Mouse (Mus musculus) CH12.LX (cell line): ENCODE results near the gene Nsd1. TPM values are rescaled to one million over a fixed set of nuclear protein-coding genes. Genes with fewer than 3 reads are reported as not detected.

Experiments
- DNase-seq: peaks from one replicate; pipeline ENCODE4 v3.0.0-alpha.2; 2013; ENCODE audit errors: extremely low read depth
- H3K27ac ChIP-seq: 2 replicates; pipeline ENCODE4 v1.5.1; 2012; ENCODE audit warnings: low read depth, mild to moderate bottlenecking, control low read depth, moderate library complexity; ENCODE audit not compliant: insufficient read depth
- H3K27me3 ChIP-seq: replicated peaks from 2 replicates; pipeline ENCODE3; 2012; ENCODE audit warnings: inconsistent platforms
- H3K36me3 ChIP-seq, 2 experiments: replicated peaks in 1 of 2; 2 replicates each; pipeline versions ENCODE3 to v1.6.1; 2012; ENCODE audit warnings: inconsistent platforms in 1 of 2, low read length in 1 of 2, mild to moderate bottlenecking in 1 of 2, mixed read lengths in 1 of 2, moderate library complexity in 1 of 2; ENCODE audit not compliant: control insufficient read depth in 1 of 2, insufficient read depth in 1 of 2
- H3K4me1 ChIP-seq, 2 experiments: 2 replicates each; pipeline ENCODE4 v1.6.1; 2012; ENCODE audit warnings: inconsistent platforms in 1 of 2, moderate library complexity in 1 of 2; ENCODE audit not compliant: insufficient read depth in 2 of 2, control insufficient read depth in 1 of 2
- H3K4me2 ChIP-seq: 2 replicates; pipeline ENCODE4 v1.6.1; 2012; ENCODE audit warnings: low read depth, mild to moderate bottlenecking, control low read depth; ENCODE audit not compliant: poor library complexity, insufficient read depth, severe bottlenecking
- H3K4me3 ChIP-seq, 3 experiments: fragments of 150-350 bp in 1 of 3; sonication (generic) in 1 of 3; replicated peaks in 1 of 3; 2 replicates each; pipeline versions ENCODE3 to v1.5.1; 2011 to 2012; ENCODE audit warnings: low read depth in 2 of 3, low read length in 2 of 3, mild to moderate bottlenecking in 2 of 3, moderate library complexity in 2 of 3, control low read depth in 1 of 3, improper control_type of control experiment in 1 of 3, inconsistent platforms in 1 of 3, mixed read lengths in 1 of 3; ENCODE audit not compliant: poor library complexity in 1 of 3
- H3K79me2 ChIP-seq: replicated peaks from 2 replicates; pipeline ENCODE4 v1.6.1; 2012; ENCODE audit warnings: mild to moderate bottlenecking, moderate library complexity; ENCODE audit not compliant: control insufficient read depth, poor library complexity, insufficient read depth, severe bottlenecking; ENCODE audit errors: extremely low read depth
- H3K9ac ChIP-seq: 2 replicates; pipeline ENCODE4 v1.6.1; 2012; ENCODE audit warnings: low read depth, mild to moderate bottlenecking, control low read depth, moderate library complexity; ENCODE audit not compliant: insufficient read depth
- H3K9me3 ChIP-seq: replicated peaks from 2 replicates; pipeline ENCODE3; 2012; ENCODE audit warnings: low read length, inconsistent platforms, mixed read lengths
- BHLHE40 ChIP-seq: IDR thresholded peaks from 2 replicates; pipeline ENCODE4 v1.6.1; 2011; ENCODE audit warnings: mild to moderate bottlenecking, low read depth, low read length, improper control_type of control experiment
- CHD1 ChIP-seq: IDR thresholded peaks from 2 replicates; pipeline ENCODE4 v1.6.1; 2012; ENCODE audit warnings: low read depth, low read length, improper control_type of control experiment, inconsistent platforms
- CHD2 ChIP-seq: IDR thresholded peaks from 2 replicates; pipeline ENCODE4 v1.6.1; 2011; ENCODE audit warnings: low read length, improper control_type of control experiment
- CTCF ChIP-seq, 2 experiments: IDR thresholded peaks in 1 of 2; conservative IDR thresholded peaks in 1 of 2; 2 replicates each; pipeline ENCODE4 v1.5.1; 2011 to 2012; ENCODE audit warnings: low read depth in 2 of 2, low read length in 2 of 2, improper control_type of control experiment in 1 of 2, inconsistent platforms in 1 of 2, mild to moderate bottlenecking in 1 of 2, moderate library complexity in 1 of 2
- ELF1 ChIP-seq: IDR thresholded peaks from 2 replicates; pipeline ENCODE4 v1.6.1; 2014; ENCODE audit warnings: low read depth, mild to moderate bottlenecking, inconsistent platforms, low read length, improper control_type of control experiment
- ETS1 ChIP-seq: conservative IDR thresholded peaks from 2 replicates; pipeline ENCODE4 v1.6.1; 2012; ENCODE audit warnings: low read depth, mild to moderate bottlenecking, inconsistent platforms, low read length, improper control_type of control experiment, moderate library complexity
- GABPA ChIP-seq: IDR thresholded peaks from 2 replicates; pipeline ENCODE4 v1.6.1; 2012; ENCODE audit warnings: low read depth, low read length, improper control_type of control experiment, inconsistent platforms; ENCODE audit not compliant: insufficient replicate concordance
- HCFC1 ChIP-seq: IDR thresholded peaks from 2 replicates; pipeline ENCODE4 v1.6.1; 2012; ENCODE audit warnings: low read depth, mild to moderate bottlenecking, inconsistent platforms, low read length, improper control_type of control experiment
- JUN ChIP-seq: IDR thresholded peaks from 2 replicates; pipeline ENCODE4 v1.6.1; 2011; ENCODE audit warnings: low read depth, mild to moderate bottlenecking, low read length, improper control_type of control experiment, moderate library complexity; ENCODE audit not compliant: insufficient read depth
- KAT2A ChIP-seq: IDR thresholded peaks from 2 replicates; pipeline ENCODE4 v1.6.1; 2012; ENCODE audit warnings: low read length, improper control_type of control experiment, inconsistent platforms; ENCODE audit not compliant: insufficient replicate concordance
- MAX ChIP-seq: IDR thresholded peaks from 2 replicates; pipeline ENCODE4 v1.6.1; 2011; ENCODE audit warnings: low read length, improper control_type of control experiment
- MXI1 ChIP-seq: IDR thresholded peaks from 2 replicates; pipeline ENCODE4 v1.6.1; 2011; ENCODE audit warnings: mild to moderate bottlenecking, low read depth, low read length, improper control_type of control experiment
- MYC ChIP-seq: IDR thresholded peaks from 2 replicates; pipeline ENCODE4 v1.6.1; 2011; ENCODE audit warnings: low read depth, mild to moderate bottlenecking, improper control_type of control experiment, low read length
- NELFE ChIP-seq: IDR thresholded peaks from 2 replicates; pipeline ENCODE4 v1.6.1; 2011; ENCODE audit warnings: low read depth, low read length, improper control_type of control experiment
- NRF1 ChIP-seq: IDR thresholded peaks from 2 replicates; pipeline ENCODE4 v1.6.1; 2014; ENCODE audit warnings: low read depth, mild to moderate bottlenecking, inconsistent platforms, low read length, improper control_type of control experiment, moderate library complexity
- PAX5 ChIP-seq: IDR thresholded peaks from 2 replicates; pipeline ENCODE4 v1.6.1; 2012; ENCODE audit warnings: low read length, inconsistent platforms, mixed read lengths
- POLR2A ChIP-seq: IDR thresholded peaks from 2 replicates; pipeline ENCODE4 v1.6.1; 2011; ENCODE audit warnings: low read depth, mild to moderate bottlenecking, improper control_type of control experiment, low read length
- RAD21 ChIP-seq: IDR thresholded peaks from 2 replicates; pipeline ENCODE4 v1.6.1; 2011; ENCODE audit warnings: low read depth, mild to moderate bottlenecking, low read length, improper control_type of control experiment, moderate library complexity
- SIN3A ChIP-seq: IDR thresholded peaks from 2 replicates; pipeline ENCODE4 v1.6.1; 2012; ENCODE audit warnings: low read length, improper control_type of control experiment, inconsistent platforms
- TCF12 ChIP-seq: IDR thresholded peaks from 2 replicates; pipeline ENCODE4 v1.6.1; 2014; ENCODE audit warnings: low read depth, mild to moderate bottlenecking, inconsistent platforms, low read length, improper control_type of control experiment
- USF2 ChIP-seq: conservative IDR thresholded peaks from 2 replicates; pipeline ENCODE4 v1.6.1; 2011; ENCODE audit warnings: low read depth, low read length, improper control_type of control experiment
- ZMIZ1 ChIP-seq: IDR thresholded peaks from 2 replicates; pipeline ENCODE4 v1.6.1; 2012; ENCODE audit warnings: low read depth, mild to moderate bottlenecking, inconsistent platforms, low read length, improper control_type of control experiment
- dilution Hi-C: fragments of 300-500 bp; cut with MboI; formaldehyde crosslinking; loops from 2 replicates; pipeline ENCODE4 v1.14.3; 2020; ENCODE audit warnings: low sequenced_read_pairs; ENCODE audit not compliant: extremely low pct_unique_long_range_greater_than_20kb, extremely low pct_ligation_motif_present
- in situ Hi-C: fragments of 300-500 bp; cut with MboI; formaldehyde crosslinking; loops from 3 replicates; pipeline ENCODE4 v1.14.3; 2019; ENCODE audit warnings: low sequenced_read_pairs, low pct_ligation_motif_present, low pct_unique_long_range_greater_than_20kb, mixed read lengths
- polyA plus RNA-seq: library from polyadenylated mRNA; unstranded; fragments of >175 nt; gene quantifications from 2 replicates; pipeline ENCODE4 v1.2.1, GENCODE M21; 2012; ENCODE audit warnings: low read depth; ENCODE audit not compliant: insufficient read length
- total RNA-seq, 2 experiments: library from RNA; depleted of rRNA; stranded (reverse); fragments of 300-350 nt in 1 of 2; fragments of >200 nt in 1 of 2; gene quantifications; 2 replicates each; pipeline ENCODE4 v1.2.3; 2012 to 2014

Gene Nsd1
- total and polyA plus RNA-seq, 3 experiments: 11.8 to 13.8 (median 12.6) TPM

DNA sequence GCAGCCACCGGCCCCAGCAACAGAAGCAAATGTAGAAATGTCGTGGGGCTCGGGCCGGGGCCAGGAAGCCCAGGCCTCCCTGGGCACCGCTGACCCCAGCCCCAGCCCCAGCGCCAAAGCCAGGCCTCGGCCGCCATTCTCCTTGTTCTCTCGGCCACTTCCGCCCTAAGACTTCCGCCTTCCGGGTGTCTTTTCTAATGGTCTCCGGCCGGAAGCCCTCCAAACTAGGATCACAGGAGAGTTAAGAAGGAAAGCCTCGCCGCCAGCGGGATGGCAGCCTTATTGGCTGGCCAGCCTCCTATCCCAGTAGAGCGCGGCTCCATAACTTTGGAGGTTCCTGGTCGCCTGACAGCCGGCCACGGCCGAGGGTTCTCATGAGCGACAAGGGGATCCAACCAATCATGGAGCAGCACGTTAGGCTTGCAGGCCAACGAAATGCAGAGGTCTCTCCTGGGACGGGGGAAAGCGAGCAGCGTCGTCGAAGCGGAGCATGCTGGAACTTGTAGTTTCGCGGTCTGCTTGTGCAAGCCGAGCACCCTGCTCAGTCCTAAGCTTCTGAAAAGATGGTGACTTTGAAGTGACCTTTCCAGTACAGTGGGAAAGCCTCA, 153.0 kb downstream of the Nsd1 start, which contains the start of gene Lman2:
Gene Lman2 (minus strand): TSS at position 331 of the 608 bp plus-strand sequence.
- Histone ChIP-seq H3K4me2 (peak within 1 kb of the TSS; percentile 84), H3K27me3 (no peaks in the 10 kb centered on the region), H3K4me1 (peaks cover 8 to 45% of the 10 kb centered on the region in 2 experiments), H3K36me3 (peaks cover 22 to 36% of the 10 kb centered on the region in 2 experiments), H3K4me3 (peak within 1 kb of the TSS; percentile 92 to 100 (median 93)), H3K79me2 (peaks cover 48% of the 10 kb centered on the region), H3K9ac (peak within 1 kb of the TSS; percentile 93), H3K9me3 (no peaks in the 10 kb centered on the region), H3K27ac (peak within 1 kb of the TSS; percentile 63)
- dilution Hi-C loops (no loop called here), in situ Hi-C loops (no loop called here)
- peak; percentile 98 for DNase-seq
- TF ChIP-seq PAX5 (no peak), TCF12 (peak; percentile 73), MXI1 (peak; percentile 30; the same call in 1 of the 2 replicates), KAT2A (peak; percentile 92; the same call in 1 of the 2 replicates), ETS1 (no peak), HCFC1 (peak; percentile 91), ZMIZ1 (0 out of 2 replicates have a peak, but pooled peaks have one; percentile 57), CTCF (conservative IDR thresholded peaks at IDR 0.05 in 1 of 2, IDR thresholded peaks at IDR 0.05 in 1 of 2; ENCODE audit: low read depth in 2 of 2, low read length in 2 of 2) (no peak), NELFE (peak; percentile 81), ELF1 (peak; percentile 98), CHD1 (no peak), BHLHE40 (peak; percentile 46; the same call in 1 of the 2 replicates), MYC (peak; percentile 9; the same call in 1 of the 2 replicates), RAD21 (no peak), MAX (0 out of 2 replicates have a peak, but pooled peaks have one; percentile 19), USF2 (no peak), POLR2A (peak; percentile 81), JUN (no peak), SIN3A (peak; percentile 87; the same call in 1 of the 2 replicates), CHD2 (peak; percentile 85), GABPA (peak; percentile 28; the same call in 1 of the 2 replicates), NRF1 (peak; percentile 30; the same call in 1 of the 2 replicates)

Other genes starting within 250 kb of the Nsd1 start
- 0.04 TPM in 2 replicates for gene Hk3, start 188.4 kb upstream of the Nsd1 start, total RNA-seq (2012; rRNA removed)
- not detected in 2 replicates for gene Hk3, start 188.4 kb upstream of the Nsd1 start, total RNA-seq (2014; rRNA removed)
- gene Hk3, start 188.4 kb upstream of the Nsd1 start, polyA plus RNA-seq: 0.10 TPM in 1 of 2 replicates, not detected in the other
- gene Uimc1, start 109.5 kb upstream of the Nsd1 start, total RNA-seq (2012; rRNA removed): 154 and 177 TPM in 2 replicates
- 19.9 and 20.7 TPM in 2 replicates for gene Uimc1, start 109.5 kb upstream of the Nsd1 start, total RNA-seq (2014; rRNA removed)
- gene Uimc1, start 109.5 kb upstream of the Nsd1 start, polyA plus RNA-seq: 44.5 and 50.8 TPM in 2 replicates
- 12.4 and 15.4 TPM in 2 replicates for gene Zfp346, start 104.5 kb upstream of the Nsd1 start, total RNA-seq (2012; rRNA removed)
- gene Zfp346, start 104.5 kb upstream of the Nsd1 start, total RNA-seq (2014; rRNA removed): 11.3 and 12.4 TPM in 2 replicates
- gene Zfp346, start 104.5 kb upstream of the Nsd1 start, polyA plus RNA-seq: 18.6 and 19.2 TPM in 2 replicates
- gene Gm17617, start 76.2 kb upstream of the Nsd1 start, total RNA-seq (2012; rRNA removed): not detected in 2 replicates
- not detected in 2 replicates for gene Gm17617, start 76.2 kb upstream of the Nsd1 start, total RNA-seq (2014; rRNA removed)
- gene Gm17617, start 76.2 kb upstream of the Nsd1 start, polyA plus RNA-seq: not detected in 2 replicates
- not detected in 2 replicates for gene Fgfr4, start 57.1 kb upstream of the Nsd1 start, total RNA-seq (2012; rRNA removed)
- not detected in 2 replicates for gene Fgfr4, start 57.1 kb upstream of the Nsd1 start, total RNA-seq (2014; rRNA removed)
- not detected in 2 replicates for gene Fgfr4, start 57.1 kb upstream of the Nsd1 start, polyA plus RNA-seq
- gene Prelid1, start 110.7 kb downstream of the Nsd1 start, total RNA-seq (2012; rRNA removed): 253 and 302 TPM in 2 replicates
- 190 and 205 TPM in 2 replicates for gene Prelid1, start 110.7 kb downstream of the Nsd1 start, total RNA-seq (2014; rRNA removed)
- 432 and 435 TPM in 2 replicates for gene Prelid1, start 110.7 kb downstream of the Nsd1 start, polyA plus RNA-seq
- 68.0 and 72.5 TPM in 2 replicates for gene Rab24, start 112.2 kb downstream of the Nsd1 start, total RNA-seq (2012; rRNA removed)
- gene Rab24, start 112.2 kb downstream of the Nsd1 start, total RNA-seq (2014; rRNA removed): 44.5 and 45.3 TPM in 2 replicates
- 41.7 and 56.6 TPM in 2 replicates for gene Rab24, start 112.2 kb downstream of the Nsd1 start, polyA plus RNA-seq
- gene Mxd3, start 120.0 kb downstream of the Nsd1 start, total RNA-seq (2012; rRNA removed): 7.3 and 10.0 TPM in 2 replicates
- 4.1 and 7.0 TPM in 2 replicates for gene Mxd3, start 120.0 kb downstream of the Nsd1 start, total RNA-seq (2014; rRNA removed)
- 6.9 and 13.5 TPM in 2 replicates for gene Mxd3, start 120.0 kb downstream of the Nsd1 start, polyA plus RNA-seq
- 126 and 150 TPM in 2 replicates for gene Lman2, start 153.0 kb downstream of the Nsd1 start, total RNA-seq (2012; rRNA removed)
- gene Lman2, start 153.0 kb downstream of the Nsd1 start, total RNA-seq (2014; rRNA removed): 87.9 and 94.6 TPM in 2 replicates
- gene Lman2, start 153.0 kb downstream of the Nsd1 start, polyA plus RNA-seq: 169 and 174 TPM in 2 replicates
- 7.4 and 8.0 TPM in 2 replicates for gene Rgs14, start 159.9 kb downstream of the Nsd1 start, total RNA-seq (2012; rRNA removed)
- gene Rgs14, start 159.9 kb downstream of the Nsd1 start, total RNA-seq (2014; rRNA removed): 6.3 and 7.4 TPM in 2 replicates
- gene Rgs14, start 159.9 kb downstream of the Nsd1 start, polyA plus RNA-seq: 6.5 and 7.6 TPM in 2 replicates
- gene Slc34a1, start 188.4 kb downstream of the Nsd1 start, total RNA-seq (2012; rRNA removed): not detected in 2 replicates
- gene Slc34a1, start 188.4 kb downstream of the Nsd1 start, total RNA-seq (2014; rRNA removed): not detected in 2 replicates
- gene Slc34a1, start 188.4 kb downstream of the Nsd1 start, polyA plus RNA-seq: not detected in 2 replicates
- gene Pfn3, start 205.4 kb downstream of the Nsd1 start, total RNA-seq (2012; rRNA removed): not detected in 2 replicates
- not detected in 2 replicates for gene Pfn3, start 205.4 kb downstream of the Nsd1 start, total RNA-seq (2014; rRNA removed)
- not detected in 2 replicates for gene Pfn3, start 205.4 kb downstream of the Nsd1 start, polyA plus RNA-seq
- not detected in 2 replicates for gene F12, start 217.0 kb downstream of the Nsd1 start, total RNA-seq (2012; rRNA removed)
- not detected in 2 replicates for gene F12, start 217.0 kb downstream of the Nsd1 start, total RNA-seq (2014; rRNA removed)
- not detected in 2 replicates for gene F12, start 217.0 kb downstream of the Nsd1 start, polyA plus RNA-seq
- gene Grk6, start 235.3 kb downstream of the Nsd1 start, total RNA-seq (2012; rRNA removed): 60.1 and 69.9 TPM in 2 replicates
- 59.0 and 65.0 TPM in 2 replicates for gene Grk6, start 235.3 kb downstream of the Nsd1 start, total RNA-seq (2014; rRNA removed)
- gene Grk6, start 235.3 kb downstream of the Nsd1 start, polyA plus RNA-seq: 71.0 and 72.8 TPM in 2 replicates